Mouse (Mus musculus): Measurements from ENCODE around the gene Ell. TPM values are rescaled to one million over a fixed set of nuclear protein-coding genes. Genes with fewer than 3 reads are reported as not detected.
"Not testable (repeated sequence)": the region's sequence is repeated elsewhere in the genome, so short reads cannot be mapped to it uniquely, and the experiment has no call there.

Ell gene
- polyA plus RNA-seq, 1 experiment: 12.4 TPM

DNA sequence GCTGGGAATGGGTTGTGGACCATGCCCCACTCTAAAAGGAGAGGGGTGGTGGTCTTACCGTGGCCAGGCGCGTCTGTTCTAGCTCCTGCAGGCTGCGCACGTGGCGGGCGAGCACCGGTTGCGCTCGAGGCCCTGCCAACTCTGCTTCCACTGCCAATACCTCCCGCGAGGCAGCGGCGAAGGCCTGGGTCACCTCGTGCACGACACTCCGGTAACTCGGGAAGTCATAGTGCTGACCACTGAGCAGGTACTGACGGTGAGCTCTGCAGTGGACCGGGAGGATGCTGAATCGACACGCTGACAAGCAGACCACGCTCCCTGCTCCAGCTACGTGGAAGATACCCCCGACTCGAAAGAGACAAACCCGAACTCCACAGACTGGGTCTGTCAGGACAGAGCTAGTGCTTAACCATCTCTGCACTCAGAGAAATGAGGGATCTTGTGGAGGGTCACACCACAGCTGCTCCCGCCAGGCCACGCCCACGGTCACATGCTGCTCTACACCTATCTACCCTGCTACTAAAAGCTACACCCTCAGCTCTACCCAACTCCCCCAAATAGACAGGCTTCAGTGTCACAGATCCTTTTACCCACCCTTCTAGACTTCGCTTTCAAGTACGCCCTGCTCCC is 33.4 kb upstream of the Ell start:
- H3K27ac ChIP-seq (ENCODE audit: insufficient read depth, low read length): peak overlapping the region; percentile 21; the same call in 1 of the 2 replicates
- H3K9me3 ChIP-seq (replicated peaks; ENCODE audit: control insufficient read depth, insufficient read depth, low read length, poor library complexity, severe bottlenecking): no peaks in the 10 kb centered on the region
- peaks cover 24% of the 10 kb centered on the region for H3K36me3 ChIP-seq (ENCODE audit: control insufficient read depth, insufficient read depth, low read length, poor library complexity, severe bottlenecking)
- peak overlapping the region; percentile 87 for H3K9ac ChIP-seq (ENCODE audit: low read depth, poor library complexity, severe bottlenecking)
- peak overlapping the region; percentile 59 for H3K4me3 ChIP-seq (ENCODE audit: low read depth, low read length)
- TF ChIP-seq EP300 (IDR thresholded peaks at IDR 0.05; ENCODE audit: insufficient read depth, low read depth, low read length): no peak
- no peaks in the 10 kb centered on the region for H3K4me1 ChIP-seq (ENCODE audit: control insufficient read depth, insufficient read depth, low read length)
- H3K27me3 ChIP-seq (ENCODE audit: control insufficient read depth, insufficient read depth, low read length, poor library complexity, severe bottlenecking): no peaks in the 10 kb centered on the region

DNA sequence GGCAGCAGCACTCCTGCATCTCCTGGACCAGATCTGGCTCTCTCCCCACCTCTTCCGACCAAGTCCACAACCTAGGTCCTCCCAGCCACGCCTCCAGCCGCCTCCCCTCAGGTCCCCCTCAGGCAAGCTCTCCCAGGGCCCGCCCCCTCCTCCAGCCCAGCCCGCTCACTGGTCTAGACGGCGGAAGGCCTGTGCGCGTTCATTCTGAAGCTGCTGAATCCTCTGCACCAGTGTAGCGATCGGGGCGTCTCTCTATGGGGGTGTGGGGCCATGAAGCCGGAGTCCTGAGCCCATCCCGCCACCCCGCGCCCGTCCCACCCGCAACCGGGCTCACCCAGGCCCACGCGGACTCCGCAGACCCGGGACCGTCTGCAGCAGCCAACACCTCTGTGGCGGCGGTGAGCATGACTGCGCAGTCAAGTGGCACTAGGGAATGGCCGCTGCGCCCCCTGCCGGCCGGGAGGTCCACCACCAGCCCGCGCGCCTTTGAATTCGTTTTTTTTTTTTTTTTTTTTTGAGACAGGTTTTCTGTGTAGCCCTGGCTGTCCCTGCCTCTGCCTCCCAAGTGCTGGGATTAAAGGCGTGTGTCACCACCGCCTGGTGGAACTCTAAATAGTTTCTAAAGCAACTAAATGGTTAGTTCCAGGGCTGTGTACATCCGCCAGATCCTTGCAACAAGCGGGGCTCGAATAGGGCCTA is 32.8 kb upstream of the Ell start, which contains the start of gene Rex1bd:
Gene Rex1bd (minus strand): TSS at position 425 of the 699 bp plus-strand sequence.
- Histone ChIP-seq H3K4me3 (ENCODE audit: low read depth, low read length) (peak within 1 kb of the TSS; percentile 59), H3K27me3 (ENCODE audit: control insufficient read depth, insufficient read depth, low read length, poor library complexity, severe bottlenecking) (no peaks in the 10 kb centered on the region), H3K36me3 (ENCODE audit: control insufficient read depth, insufficient read depth, low read length, poor library complexity, severe bottlenecking) (peaks cover 24% of the 10 kb centered on the region), H3K27ac (ENCODE audit: insufficient read depth, low read length) (peak within 1 kb of the TSS; percentile 62), H3K9me3 (replicated peaks; ENCODE audit: control insufficient read depth, insufficient read depth, low read length, poor library complexity, severe bottlenecking) (no peaks in the 10 kb centered on the region), H3K4me1 (ENCODE audit: control insufficient read depth, insufficient read depth, low read length) (no peaks in the 10 kb centered on the region), H3K9ac (ENCODE audit: low read depth, poor library complexity, severe bottlenecking) (peak within 1 kb of the TSS; percentile 87)
- TF ChIP-seq POLR2A (IDR thresholded peaks at IDR 0.05; ENCODE audit: insufficient read depth, low read length) (peak; percentile 13), EP300 (IDR thresholded peaks at IDR 0.05; ENCODE audit: insufficient read depth, low read depth, low read length) (no peak), CTCF (IDR thresholded peaks at IDR 0.05; ENCODE audit: low read depth, low read length) (peak; percentile 66)

DNA sequence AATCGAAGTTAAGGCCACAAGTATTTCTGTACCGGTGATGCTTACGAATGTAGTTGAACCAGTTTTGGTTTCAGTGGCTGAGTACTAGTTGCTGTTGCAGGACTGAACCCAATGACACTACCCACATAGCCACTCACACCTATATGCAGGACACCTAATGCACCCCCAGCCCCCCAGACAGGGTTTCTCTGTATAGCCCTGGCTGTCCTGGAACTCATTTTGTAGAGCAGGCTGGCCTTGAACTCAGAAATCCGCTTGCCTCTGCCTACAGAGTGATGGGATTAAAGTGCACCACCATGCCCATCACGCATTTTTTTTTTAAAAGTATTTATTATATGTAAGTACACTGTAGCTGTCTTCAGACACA is 32.2 kb upstream of the Ell start:
- H3K4me3 ChIP-seq (ENCODE audit: low read depth, low read length): peak overlapping the region; percentile 21
- peak overlapping the region; percentile 87 for H3K9ac ChIP-seq (ENCODE audit: low read depth, poor library complexity, severe bottlenecking)
- peak overlapping the region; percentile 62 for H3K27ac ChIP-seq (ENCODE audit: insufficient read depth, low read length)
- peaks cover 26% of the 10 kb centered on the region for H3K36me3 ChIP-seq (ENCODE audit: control insufficient read depth, insufficient read depth, low read length, poor library complexity, severe bottlenecking)
- TF ChIP-seq POLR2A (IDR thresholded peaks at IDR 0.05; ENCODE audit: insufficient read depth, low read length) (no peak), EP300 (IDR thresholded peaks at IDR 0.05; ENCODE audit: insufficient read depth, low read depth, low read length) (no peak), CTCF (IDR thresholded peaks at IDR 0.05; ENCODE audit: low read depth, low read length) (no peak)
- H3K27me3 ChIP-seq (ENCODE audit: control insufficient read depth, insufficient read depth, low read length, poor library complexity, severe bottlenecking): no peaks in the 10 kb centered on the region
- no peaks in the 10 kb centered on the region for H3K4me1 ChIP-seq (ENCODE audit: control insufficient read depth, insufficient read depth, low read length)
- H3K9me3 ChIP-seq (replicated peaks; ENCODE audit: control insufficient read depth, insufficient read depth, low read length, poor library complexity, severe bottlenecking): no peaks in the 10 kb centered on the region

DNA sequence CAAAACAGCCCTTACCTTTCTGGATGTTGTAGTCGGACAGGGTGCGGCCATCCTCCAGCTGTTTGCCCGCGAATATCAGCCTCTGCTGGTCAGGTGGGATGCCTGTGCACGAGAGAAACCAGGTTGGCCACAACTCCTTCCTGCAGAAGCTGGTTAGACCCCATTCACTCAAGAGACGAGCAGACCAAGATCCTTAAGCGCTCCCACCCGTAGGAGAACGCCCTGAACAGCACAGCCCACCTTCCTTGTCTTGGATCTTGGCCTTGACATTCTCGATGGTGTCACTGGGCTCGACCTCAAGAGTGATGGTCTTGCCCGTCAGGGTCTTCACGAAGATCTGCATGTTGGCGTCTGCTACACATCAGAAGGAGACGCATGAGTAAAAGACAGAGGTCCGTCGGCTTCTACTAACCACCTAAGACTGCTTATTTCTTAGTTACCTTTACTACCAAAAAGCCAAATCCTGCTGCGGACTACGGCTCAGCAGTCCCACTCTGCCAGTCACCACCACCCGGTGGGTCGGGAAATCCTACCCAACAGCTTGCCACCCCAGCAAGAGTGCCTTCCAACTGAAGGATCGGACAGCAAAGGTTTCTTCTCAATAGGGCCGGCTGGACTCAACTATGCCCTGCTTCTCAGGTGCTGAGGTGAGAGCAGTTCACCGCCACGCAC is 29.8 kb upstream of the Ell start:
- TF ChIP-seq POLR2A (IDR thresholded peaks at IDR 0.05; ENCODE audit: insufficient read depth, low read length): no peak
- no peak for TF ChIP-seq EP300 (IDR thresholded peaks at IDR 0.05; ENCODE audit: insufficient read depth, low read depth, low read length)
- no peak for TF ChIP-seq CTCF (IDR thresholded peaks at IDR 0.05; ENCODE audit: low read depth, low read length)
- Histone ChIP-seq H3K9ac (ENCODE audit: low read depth, poor library complexity, severe bottlenecking) (peak overlapping the region; percentile 97), H3K4me3 (ENCODE audit: low read depth, low read length) (peak overlapping the region; percentile 96), H3K9me3 (replicated peaks; ENCODE audit: control insufficient read depth, insufficient read depth, low read length, poor library complexity, severe bottlenecking) (no peaks in the 10 kb centered on the region), H3K27ac (ENCODE audit: insufficient read depth, low read length) (peak overlapping the region; percentile 45), H3K27me3 (ENCODE audit: control insufficient read depth, insufficient read depth, low read length, poor library complexity, severe bottlenecking) (no peaks in the 10 kb centered on the region), H3K36me3 (ENCODE audit: control insufficient read depth, insufficient read depth, low read length, poor library complexity, severe bottlenecking) (peaks cover 48% of the 10 kb centered on the region), H3K4me1 (ENCODE audit: control insufficient read depth, insufficient read depth, low read length) (no peaks in the 10 kb centered on the region)

DNA sequence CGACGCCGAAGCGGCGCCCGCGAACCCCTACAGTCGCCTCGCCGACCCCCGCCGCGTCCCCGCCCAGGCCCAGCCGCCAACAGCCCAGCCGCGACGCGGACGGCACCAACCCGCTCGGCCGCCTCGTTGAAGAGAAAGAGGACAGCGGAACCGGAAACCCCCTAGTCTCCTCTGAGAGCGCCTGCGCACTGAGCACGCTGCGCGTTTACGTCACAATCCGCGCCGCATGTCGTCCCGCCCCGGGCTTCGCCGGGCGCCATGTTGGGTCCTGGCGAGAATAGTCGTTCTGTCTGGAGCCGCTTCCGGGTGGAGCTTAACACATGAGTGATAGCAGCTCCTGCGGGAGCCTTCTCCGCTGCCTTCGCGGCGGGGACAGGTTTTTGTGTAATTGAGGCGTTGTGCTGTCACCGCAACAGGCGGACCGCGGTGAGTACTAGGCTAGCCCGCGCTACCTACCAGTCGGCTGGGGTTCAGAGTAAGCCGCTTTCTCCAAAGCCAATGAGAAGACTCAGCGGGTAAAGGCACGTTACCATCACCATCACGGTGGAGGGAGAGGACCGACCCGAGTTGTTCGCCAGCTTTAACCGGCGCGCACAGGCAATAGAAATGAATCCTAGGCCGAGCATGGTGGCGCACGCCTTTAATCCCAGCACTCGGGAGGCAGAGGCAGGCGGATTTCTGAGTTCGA is 28.9 kb upstream of the Ell start, which contains the start of gene Uba52:
Gene Uba52 (minus strand): TSS at position 574 of the 688 bp plus-strand sequence.
- H3K27me3 ChIP-seq (ENCODE audit: control insufficient read depth, insufficient read depth, low read length, poor library complexity, severe bottlenecking): no peaks in the 10 kb centered on the region
- H3K4me1 ChIP-seq (ENCODE audit: control insufficient read depth, insufficient read depth, low read length): no peaks in the 10 kb centered on the region
- H3K36me3 ChIP-seq (ENCODE audit: control insufficient read depth, insufficient read depth, low read length, poor library complexity, severe bottlenecking): peaks cover 48% of the 10 kb centered on the region
- H3K9me3 ChIP-seq (replicated peaks; ENCODE audit: control insufficient read depth, insufficient read depth, low read length, poor library complexity, severe bottlenecking): no peaks in the 10 kb centered on the region
- H3K27ac ChIP-seq (ENCODE audit: insufficient read depth, low read length): peak within 1 kb of the TSS; percentile 77
- no peak for TF ChIP-seq EP300 (IDR thresholded peaks at IDR 0.05; ENCODE audit: insufficient read depth, low read depth, low read length)
- peak; percentile 83 for TF ChIP-seq POLR2A (IDR thresholded peaks at IDR 0.05; ENCODE audit: insufficient read depth, low read length)
- H3K9ac ChIP-seq (ENCODE audit: low read depth, poor library complexity, severe bottlenecking): peak within 1 kb of the TSS; percentile 97
- H3K4me3 ChIP-seq (ENCODE audit: low read depth, low read length): peak within 1 kb of the TSS; percentile 96

DNA sequence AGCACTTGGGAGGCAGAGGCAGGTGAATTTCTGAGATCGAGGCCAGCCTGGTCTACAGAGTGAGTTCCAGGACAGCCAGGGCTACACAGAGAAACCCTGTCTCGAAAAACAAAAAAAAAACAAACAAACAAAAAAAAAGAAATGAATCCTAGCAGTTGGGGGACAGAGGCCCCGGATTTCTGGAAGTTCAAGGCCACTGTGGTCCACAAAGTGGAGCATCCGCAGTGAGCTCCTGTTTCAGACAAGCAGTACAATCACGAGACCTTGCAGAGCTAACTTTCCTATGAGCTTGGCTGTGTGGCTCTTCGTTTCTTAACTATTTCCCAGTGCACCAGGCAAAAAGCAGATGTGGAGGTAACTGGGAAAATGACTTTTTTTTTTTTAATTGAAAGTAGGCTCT is 28.1 kb upstream of the Ell start:
- Histone ChIP-seq H3K36me3 (ENCODE audit: control insufficient read depth, insufficient read depth, low read length, poor library complexity, severe bottlenecking) (peaks cover 53% of the 10 kb centered on the region), H3K27ac (ENCODE audit: insufficient read depth, low read length) (peak overlapping the region; percentile 77), H3K9ac (ENCODE audit: low read depth, poor library complexity, severe bottlenecking) (peak overlapping the region; percentile 97), H3K4me3 (ENCODE audit: low read depth, low read length) (peak overlapping the region; percentile 96)
- H3K9me3 ChIP-seq (replicated peaks; ENCODE audit: control insufficient read depth, insufficient read depth, low read length, poor library complexity, severe bottlenecking); H3K27me3 ChIP-seq (ENCODE audit: control insufficient read depth, insufficient read depth, low read length, poor library complexity, severe bottlenecking); H3K4me1 ChIP-seq (ENCODE audit: control insufficient read depth, insufficient read depth, low read length): not testable (repeated sequence)
